Mouse (Mus musculus) CH12.LX (cell line): ENCODE measurements at regions not wholly inside any gene's neighbourhood (a gene's known extent, or its start where the extent isn't known, plus 50 kb on each side); places are given as distances from the start of the nearest gene placed in this dataset.

Experiments
- DNase-seq: peaks from one replicate; pipeline ENCODE4 v3.0.0-alpha.2; 2013; ENCODE audit errors: extremely low read depth
- H3K27ac ChIP-seq: 2 replicates; pipeline ENCODE4 v1.5.1; 2012; ENCODE audit warnings: low read depth, mild to moderate bottlenecking, control low read depth, moderate library complexity; ENCODE audit not compliant: insufficient read depth
- H3K27me3 ChIP-seq: replicated peaks from 2 replicates; pipeline ENCODE3; 2012; ENCODE audit warnings: inconsistent platforms
- H3K36me3 ChIP-seq, 2 experiments: replicated peaks in 1 of 2; 2 replicates each; pipeline versions ENCODE3 to v1.6.1; 2012; ENCODE audit warnings: inconsistent platforms in 1 of 2, low read length in 1 of 2, mild to moderate bottlenecking in 1 of 2, mixed read lengths in 1 of 2, moderate library complexity in 1 of 2; ENCODE audit not compliant: control insufficient read depth in 1 of 2, insufficient read depth in 1 of 2
- H3K4me1 ChIP-seq, 2 experiments: 2 replicates each; pipeline ENCODE4 v1.6.1; 2012; ENCODE audit warnings: inconsistent platforms in 1 of 2, moderate library complexity in 1 of 2; ENCODE audit not compliant: insufficient read depth in 2 of 2, control insufficient read depth in 1 of 2
- H3K4me2 ChIP-seq: 2 replicates; pipeline ENCODE4 v1.6.1; 2012; ENCODE audit warnings: low read depth, mild to moderate bottlenecking, control low read depth; ENCODE audit not compliant: poor library complexity, insufficient read depth, severe bottlenecking
- H3K4me3 ChIP-seq, 3 experiments: fragments of 150-350 bp in 1 of 3; sonication (generic) in 1 of 3; replicated peaks in 1 of 3; 2 replicates each; pipeline versions ENCODE3 to v1.5.1; 2011 to 2012; ENCODE audit warnings: low read depth in 2 of 3, low read length in 2 of 3, mild to moderate bottlenecking in 2 of 3, moderate library complexity in 2 of 3, control low read depth in 1 of 3, improper control_type of control experiment in 1 of 3, inconsistent platforms in 1 of 3, mixed read lengths in 1 of 3; ENCODE audit not compliant: poor library complexity in 1 of 3
- H3K79me2 ChIP-seq: replicated peaks from 2 replicates; pipeline ENCODE4 v1.6.1; 2012; ENCODE audit warnings: mild to moderate bottlenecking, moderate library complexity; ENCODE audit not compliant: control insufficient read depth, poor library complexity, insufficient read depth, severe bottlenecking; ENCODE audit errors: extremely low read depth
- H3K9ac ChIP-seq: 2 replicates; pipeline ENCODE4 v1.6.1; 2012; ENCODE audit warnings: low read depth, mild to moderate bottlenecking, control low read depth, moderate library complexity; ENCODE audit not compliant: insufficient read depth
- H3K9me3 ChIP-seq: replicated peaks from 2 replicates; pipeline ENCODE3; 2012; ENCODE audit warnings: low read length, inconsistent platforms, mixed read lengths
- CTCF ChIP-seq, 2 experiments: IDR thresholded peaks in 1 of 2; conservative IDR thresholded peaks in 1 of 2; 2 replicates each; pipeline ENCODE4 v1.5.1; 2011 to 2012; ENCODE audit warnings: low read depth in 2 of 2, low read length in 2 of 2, improper control_type of control experiment in 1 of 2, inconsistent platforms in 1 of 2, mild to moderate bottlenecking in 1 of 2, moderate library complexity in 1 of 2
- ELF1 ChIP-seq: IDR thresholded peaks from 2 replicates; pipeline ENCODE4 v1.6.1; 2014; ENCODE audit warnings: low read depth, mild to moderate bottlenecking, inconsistent platforms, low read length, improper control_type of control experiment
- EP300 ChIP-seq: IDR thresholded peaks from 2 replicates; pipeline ENCODE4 v1.6.1; 2011; ENCODE audit warnings: low read length, improper control_type of control experiment
- GABPA ChIP-seq: IDR thresholded peaks from 2 replicates; pipeline ENCODE4 v1.6.1; 2012; ENCODE audit warnings: low read depth, low read length, improper control_type of control experiment, inconsistent platforms; ENCODE audit not compliant: insufficient replicate concordance
- HCFC1 ChIP-seq: IDR thresholded peaks from 2 replicates; pipeline ENCODE4 v1.6.1; 2012; ENCODE audit warnings: low read depth, mild to moderate bottlenecking, inconsistent platforms, low read length, improper control_type of control experiment
- JUN ChIP-seq: IDR thresholded peaks from 2 replicates; pipeline ENCODE4 v1.6.1; 2011; ENCODE audit warnings: low read depth, mild to moderate bottlenecking, low read length, improper control_type of control experiment, moderate library complexity; ENCODE audit not compliant: insufficient read depth
- JUND ChIP-seq: conservative IDR thresholded peaks from 2 replicates; pipeline ENCODE4 v1.6.1; 2011; ENCODE audit warnings: low read depth, low read length, improper control_type of control experiment
- MAX ChIP-seq: IDR thresholded peaks from 2 replicates; pipeline ENCODE4 v1.6.1; 2011; ENCODE audit warnings: low read length, improper control_type of control experiment
- MAZ ChIP-seq: IDR thresholded peaks from 2 replicates; pipeline ENCODE4 v1.6.1; 2012; ENCODE audit warnings: low read depth, mild to moderate bottlenecking, inconsistent platforms, low read length, improper control_type of control experiment, moderate library complexity
- MXI1 ChIP-seq: IDR thresholded peaks from 2 replicates; pipeline ENCODE4 v1.6.1; 2011; ENCODE audit warnings: mild to moderate bottlenecking, low read depth, low read length, improper control_type of control experiment
- MYC ChIP-seq: IDR thresholded peaks from 2 replicates; pipeline ENCODE4 v1.6.1; 2011; ENCODE audit warnings: low read depth, mild to moderate bottlenecking, improper control_type of control experiment, low read length
- NRF1 ChIP-seq: IDR thresholded peaks from 2 replicates; pipeline ENCODE4 v1.6.1; 2014; ENCODE audit warnings: low read depth, mild to moderate bottlenecking, inconsistent platforms, low read length, improper control_type of control experiment, moderate library complexity
- PAX5 ChIP-seq: IDR thresholded peaks from 2 replicates; pipeline ENCODE4 v1.6.1; 2012; ENCODE audit warnings: low read length, inconsistent platforms, mixed read lengths
- POLR2A ChIP-seq: IDR thresholded peaks from 2 replicates; pipeline ENCODE4 v1.6.1; 2011; ENCODE audit warnings: low read depth, mild to moderate bottlenecking, improper control_type of control experiment, low read length
- POLR2AphosphoS2 ChIP-seq: IDR thresholded peaks from 2 replicates; pipeline ENCODE4 v1.6.1; 2011; ENCODE audit warnings: low read depth, low read length, improper control_type of control experiment
- SIN3A ChIP-seq: IDR thresholded peaks from 2 replicates; pipeline ENCODE4 v1.6.1; 2012; ENCODE audit warnings: low read length, improper control_type of control experiment, inconsistent platforms
- TBP ChIP-seq: conservative IDR thresholded peaks from 2 replicates; pipeline ENCODE4 v1.6.1; 2011; ENCODE audit warnings: low read depth, low read length, improper control_type of control experiment
- TCF12 ChIP-seq: IDR thresholded peaks from 2 replicates; pipeline ENCODE4 v1.6.1; 2014; ENCODE audit warnings: low read depth, mild to moderate bottlenecking, inconsistent platforms, low read length, improper control_type of control experiment
- UBTF ChIP-seq: IDR thresholded peaks from 2 replicates; pipeline ENCODE4 v1.6.1; 2012; ENCODE audit warnings: low read depth, mild to moderate bottlenecking, inconsistent platforms, low read length, improper control_type of control experiment, moderate library complexity
- USF1 ChIP-seq: IDR thresholded peaks from 2 replicates; pipeline ENCODE4 v1.6.1; 2014; ENCODE audit warnings: low read depth, mild to moderate bottlenecking, inconsistent platforms, low read length, improper control_type of control experiment
- ZC3H11A ChIP-seq: IDR thresholded peaks from 2 replicates; pipeline ENCODE4 v1.6.1; 2012; ENCODE audit warnings: low read depth, mild to moderate bottlenecking, inconsistent platforms, low read length, improper control_type of control experiment
- ZNF384 ChIP-seq: IDR thresholded peaks from 2 replicates; pipeline ENCODE4 v1.6.1; 2012; ENCODE audit warnings: low read depth, low read length, improper control_type of control experiment, inconsistent platforms
- dilution Hi-C: fragments of 300-500 bp; cut with MboI; formaldehyde crosslinking; loops from 2 replicates; pipeline ENCODE4 v1.14.3; 2020; ENCODE audit warnings: low sequenced_read_pairs; ENCODE audit not compliant: extremely low pct_unique_long_range_greater_than_20kb, extremely low pct_ligation_motif_present
- in situ Hi-C: fragments of 300-500 bp; cut with MboI; formaldehyde crosslinking; loops from 3 replicates; pipeline ENCODE4 v1.14.3; 2019; ENCODE audit warnings: low sequenced_read_pairs, low pct_ligation_motif_present, low pct_unique_long_range_greater_than_20kb, mixed read lengths

GRCm38 (mm10) chr17:48688944-48689343, 234.2 kb downstream of the Unc5cl start:
- Histone ChIP-seq H3K36me3 (no peaks in the 10 kb centered on the region), H3K27ac (no peak overlapping the region), H3K27me3 (no peaks in the 10 kb centered on the region), H3K4me1 (no peaks in the 10 kb centered on the region), H3K9me3 (peaks cover 87% of the 10 kb centered on the region), H3K4me3 (no peak overlapping the region), H3K9ac (no peak overlapping the region), H3K79me2 (no peaks in the 10 kb centered on the region), H3K4me2 (no peak overlapping the region)
- dilution Hi-C loops, result no loop called here
- DNase-seq, result no peak
- no peak for TF ChIP-seq GABPA
- no peak for TF ChIP-seq USF1
- no peak for TF ChIP-seq POLR2AphosphoS2
- TF ChIP-seq SIN3A, result no peak
- TF ChIP-seq JUND, result no peak
- no peak for TF ChIP-seq MAX
- no peak for TF ChIP-seq ELF1
- no peak for TF ChIP-seq MXI1
- no peak for TF ChIP-seq TBP
- no peak for TF ChIP-seq MYC
- TF ChIP-seq PAX5, result no peak
- in situ Hi-C loops, result no loop called here

DNA sequence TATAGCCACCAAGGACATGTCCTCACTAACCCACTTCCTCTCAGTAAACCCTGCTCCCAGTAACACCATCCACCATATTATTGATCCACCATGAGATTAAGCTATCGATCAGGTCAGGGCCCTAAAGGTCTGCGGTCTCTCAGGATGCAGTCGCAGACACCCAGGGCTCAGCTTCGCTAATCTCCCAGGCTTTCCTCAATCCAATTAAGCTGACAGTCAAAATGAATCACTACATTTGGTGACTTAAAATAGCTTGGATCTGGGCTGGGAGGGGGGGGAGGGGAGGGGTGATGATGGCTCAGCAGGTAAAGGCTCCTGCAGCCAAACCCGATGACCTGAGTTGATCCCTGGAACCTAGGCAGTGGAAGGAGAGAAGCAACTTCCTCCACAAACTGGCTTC, 233.7 kb upstream of the Lrfn2 start:
- TF ChIP-seq MYC, result no peak
- no peak for TF ChIP-seq MAZ
- TF ChIP-seq CTCF (conservative IDR thresholded peaks at IDR 0.05 in 1 of 2, IDR thresholded peaks at IDR 0.05 in 1 of 2; ENCODE audit: low read depth in 2 of 2, low read length in 2 of 2), result no peak
- TF ChIP-seq ZC3H11A, result no peak
- no peak for TF ChIP-seq USF1
- no peak for TF ChIP-seq PAX5
- TF ChIP-seq EP300, result no peak
- no peak for TF ChIP-seq POLR2A
- TF ChIP-seq ZNF384, result no peak
- no peak for TF ChIP-seq MXI1
- no peak for TF ChIP-seq HCFC1
- TF ChIP-seq NRF1, result no peak
- no peak for TF ChIP-seq UBTF
- TF ChIP-seq JUN, result no peak
- TF ChIP-seq TCF12, result no peak
- TF ChIP-seq ELF1, result no peak
- dilution Hi-C loops (no loop called here), in situ Hi-C loops (no loop called here)
- no peak overlapping the region for H3K4me2 ChIP-seq
- no peak overlapping the region for H3K9ac ChIP-seq
- H3K79me2 ChIP-seq, result no peaks in the 10 kb centered on the region
- H3K36me3 ChIP-seq, result no peaks in the 10 kb centered on the region
- H3K9me3 ChIP-seq, result peaks cover 89% of the 10 kb centered on the region
- H3K27me3 ChIP-seq, result no peaks in the 10 kb centered on the region
- DNase-seq, result no peak
- no peak overlapping the region for H3K27ac ChIP-seq
- no peak overlapping the region for H3K4me3 ChIP-seq
- H3K4me1 ChIP-seq, result no peaks in the 10 kb centered on the region
